Mouse (Mus musculus): Measurements from ENCODE around the gene Trdmt1.

GRCm38 (mm10) chr2:13538258-13538657, 6.2 kb downstream of the Trdmt1 start:
- TF ChIP-seq POLR2A (IDR thresholded peaks at IDR 0.05; ENCODE audit: borderline replicate concordance, control insufficient read depth, low read depth, low read length) (no peak), CTCF (IDR thresholded peaks at IDR 0.05; ENCODE audit: control insufficient read depth, insufficient read depth, low read length) (no peak)

Measured in bone marrow, adult 2 months (tissue).